Mouse (Mus musculus): ENCODE measurements at regions not wholly inside any gene's neighbourhood (a gene's known extent, or its start where the extent isn't known, plus 50 kb on each side); places are given as distances from the start of the nearest gene placed in this dataset.
A peak's percentile ranks its signal among the peaks of the same experiment; 100 is the strongest.

GRCm38 (mm10) chr3:143509531-143509930 is 627.7 kb upstream of the Pkn2 start:
- WGBS, result 38% methylated on average over 5 of the region's 5 CpGs
- ATAC-seq (ENCODE audit: low read depth) (no peak), DNase-seq (ENCODE audit: low spot score) (peak; percentile 31)
- H3K9me3 ChIP-seq (ENCODE audit: control insufficient read depth, low read length), result no peaks in the 10 kb centered on the region
- H3K27ac ChIP-seq (replicated peaks; ENCODE audit: low read depth, low read length), result no peak overlapping the region
- no peak overlapping the region for H3K4me3 ChIP-seq (ENCODE audit: low read depth, low read length)
- H3K9ac ChIP-seq (ENCODE audit: low read depth, low read length), result no peak overlapping the region
- no peaks in the 10 kb centered on the region for H3K4me1 ChIP-seq (ENCODE audit: control insufficient read depth, insufficient read depth, low read length)
- H3K4me2 ChIP-seq (ENCODE audit: low read depth, low read length), result no peak overlapping the region
- H3K27me3 ChIP-seq (replicated peaks; ENCODE audit: control insufficient read depth, insufficient read depth, low read length), result no peaks in the 10 kb centered on the region
- no peaks in the 10 kb centered on the region for H3K36me3 ChIP-seq (ENCODE audit: control insufficient read depth, insufficient read depth, low read length)

DNA sequence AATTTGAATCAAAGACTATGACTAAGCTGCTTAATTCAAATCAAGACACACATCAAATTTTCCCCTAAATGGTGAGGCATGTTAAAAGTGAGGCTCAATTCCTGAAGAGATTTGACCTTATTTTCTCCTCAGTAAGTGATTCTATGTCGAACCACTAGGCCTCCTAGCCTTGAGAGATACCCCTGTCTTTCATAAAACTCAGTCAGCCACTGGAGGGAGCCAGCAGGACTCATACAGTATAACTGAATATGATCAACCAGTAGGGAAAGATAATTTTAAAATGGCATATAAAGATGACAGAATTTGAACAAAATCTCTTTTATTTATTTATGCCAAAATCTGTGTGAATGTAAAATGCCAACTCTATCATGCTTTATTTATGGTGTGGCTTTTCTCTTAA is 626.5 kb upstream of the Pkn2 start:
- ATAC-seq (ENCODE audit: low read depth), result no peak
- H3K27me3 ChIP-seq (replicated peaks; ENCODE audit: control insufficient read depth, insufficient read depth, low read length), result no peaks in the 10 kb centered on the region
- H3K9ac ChIP-seq (ENCODE audit: low read depth, low read length), result no peak overlapping the region
- peak; percentile 67 for DNase-seq (ENCODE audit: low spot score)
- no peaks in the 10 kb centered on the region for H3K4me1 ChIP-seq (ENCODE audit: control insufficient read depth, insufficient read depth, low read length)
- no peaks in the 10 kb centered on the region for H3K9me3 ChIP-seq (ENCODE audit: control insufficient read depth, low read length)
- H3K4me2 ChIP-seq (ENCODE audit: low read depth, low read length), result no peak overlapping the region
- no peak overlapping the region for H3K27ac ChIP-seq (replicated peaks; ENCODE audit: low read depth, low read length)
- H3K4me3 ChIP-seq (ENCODE audit: low read depth, low read length), result no peak overlapping the region
- WGBS, result 59% methylated on average over 1 of the region's 1 CpGs
- H3K36me3 ChIP-seq (ENCODE audit: control insufficient read depth, insufficient read depth, low read length), result no peaks in the 10 kb centered on the region

DNA sequence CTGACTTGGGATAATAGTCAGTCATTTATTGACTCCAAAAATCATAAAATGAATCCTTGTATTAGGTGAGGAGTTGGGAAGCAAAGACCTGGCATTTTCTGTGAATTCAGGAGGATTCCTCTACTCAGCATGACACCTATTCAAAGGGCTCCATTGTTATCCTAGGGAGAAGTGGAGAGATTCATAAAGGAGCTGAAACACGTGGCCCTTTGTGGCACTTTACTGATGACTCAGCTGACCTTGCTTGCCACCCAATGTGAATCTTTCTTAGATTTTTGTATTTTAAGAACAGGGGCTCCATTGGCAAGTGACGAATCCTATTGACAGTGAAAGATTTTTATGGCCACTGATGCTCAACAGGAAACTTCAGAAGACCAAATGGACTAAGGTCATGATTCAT is 619.2 kb upstream of the Pkn2 start:
- Histone ChIP-seq H3K36me3 (ENCODE audit: control insufficient read depth, insufficient read depth, low read length) (no peaks in the 10 kb centered on the region), H3K9me3 (ENCODE audit: control insufficient read depth, low read length) (no peaks in the 10 kb centered on the region), H3K4me2 (ENCODE audit: low read depth, low read length) (no peak overlapping the region), H3K4me1 (ENCODE audit: control insufficient read depth, insufficient read depth, low read length) (no peaks in the 10 kb centered on the region), H3K9ac (ENCODE audit: low read depth, low read length) (no peak overlapping the region), H3K4me3 (ENCODE audit: low read depth, low read length) (no peak overlapping the region), H3K27me3 (replicated peaks; ENCODE audit: control insufficient read depth, insufficient read depth, low read length) (no peaks in the 10 kb centered on the region), H3K27ac (replicated peaks; ENCODE audit: low read depth, low read length) (no peak overlapping the region)
- no peak for ATAC-seq (ENCODE audit: low read depth)
- WGBS, result 53% methylated on average over 2 of the region's 2 CpGs
- no peak for DNase-seq (ENCODE audit: low spot score)

- ATAC-seq (ENCODE audit: low read depth), result no peak
- H3K4me2 ChIP-seq (ENCODE audit: low read depth, low read length), result no peak overlapping the region
- H3K36me3 ChIP-seq (ENCODE audit: control insufficient read depth, insufficient read depth, low read length), result no peaks in the 10 kb centered on the region
- no peak overlapping the region for H3K27ac ChIP-seq (replicated peaks; ENCODE audit: low read depth, low read length)
- H3K4me3 ChIP-seq (ENCODE audit: low read depth, low read length), result no peak overlapping the region
- H3K27me3 ChIP-seq (replicated peaks; ENCODE audit: control insufficient read depth, insufficient read depth, low read length), result no peaks in the 10 kb centered on the region
- H3K9ac ChIP-seq (ENCODE audit: low read depth, low read length), result no peak overlapping the region
- no peaks in the 10 kb centered on the region for H3K4me1 ChIP-seq (ENCODE audit: control insufficient read depth, insufficient read depth, low read length)
- no peak for DNase-seq (ENCODE audit: low spot score)
- no peaks in the 10 kb centered on the region for H3K9me3 ChIP-seq (ENCODE audit: control insufficient read depth, low read length)
- WGBS, result 81% methylated on average over 4 of the region's 4 CpGs
These were observed 613.6 kb upstream of the Pkn2 start for GRCm38 (mm10) chr3:143495389-143495788.

DNA sequence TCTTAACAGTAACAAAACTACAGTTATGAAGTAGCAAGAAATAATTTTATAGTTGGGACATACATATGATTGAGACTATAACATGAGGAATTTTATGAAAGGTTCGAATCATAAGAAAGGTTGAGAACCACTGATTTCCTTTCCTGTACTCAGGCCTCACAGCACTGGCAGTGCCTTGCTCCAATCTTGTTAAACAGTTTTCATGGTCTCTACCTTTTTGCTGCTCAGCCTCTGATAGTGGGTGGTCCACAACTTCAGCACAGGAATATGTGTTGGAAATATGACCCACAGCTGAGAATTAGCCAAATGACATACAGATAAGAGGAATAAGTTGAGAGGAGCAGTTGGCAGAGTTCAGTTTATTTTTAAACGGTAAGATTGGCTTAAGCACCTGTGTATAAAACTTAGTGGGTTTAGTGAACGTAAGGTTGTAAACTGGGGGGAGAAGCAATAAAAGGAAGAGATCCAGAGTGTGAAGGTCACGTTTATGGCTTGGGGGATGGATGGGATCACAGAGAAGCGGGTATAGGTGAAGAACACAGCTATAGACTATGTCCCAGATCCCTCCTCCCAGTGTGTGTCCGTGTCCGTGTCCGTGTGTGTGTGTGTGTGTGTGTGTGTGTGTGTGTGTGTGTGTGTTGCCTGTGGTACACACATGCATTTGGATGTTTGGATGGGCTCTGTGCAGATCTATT is 596.3 kb upstream of the Pkn2 start:
- ATAC-seq (ENCODE audit: low read depth), result no peak
- WGBS, result 64% methylated on average over 5 of the region's 8 CpGs
- no peaks in the 10 kb centered on the region for H3K36me3 ChIP-seq (ENCODE audit: control insufficient read depth, insufficient read depth, low read length)
- H3K9me3 ChIP-seq (ENCODE audit: control insufficient read depth, low read length), result no peaks in the 10 kb centered on the region
- H3K4me1 ChIP-seq (ENCODE audit: control insufficient read depth, insufficient read depth, low read length), result no peaks in the 10 kb centered on the region
- DNase-seq (ENCODE audit: low spot score), result no peak
- H3K9ac ChIP-seq (ENCODE audit: low read depth, low read length), result no peak overlapping the region
- H3K4me3 ChIP-seq (ENCODE audit: low read depth, low read length), result no peak overlapping the region
- H3K27ac ChIP-seq (replicated peaks; ENCODE audit: low read depth, low read length), result no peak overlapping the region
- H3K4me2 ChIP-seq (ENCODE audit: low read depth, low read length), result no peak overlapping the region
- H3K27me3 ChIP-seq (replicated peaks; ENCODE audit: control insufficient read depth, insufficient read depth, low read length), result no peaks in the 10 kb centered on the region

GRCm38 (mm10) chr3:143475461-143475860 is 593.7 kb upstream of the Pkn2 start:
- H3K9ac ChIP-seq (ENCODE audit: low read depth, low read length), result no peak overlapping the region

DNA sequence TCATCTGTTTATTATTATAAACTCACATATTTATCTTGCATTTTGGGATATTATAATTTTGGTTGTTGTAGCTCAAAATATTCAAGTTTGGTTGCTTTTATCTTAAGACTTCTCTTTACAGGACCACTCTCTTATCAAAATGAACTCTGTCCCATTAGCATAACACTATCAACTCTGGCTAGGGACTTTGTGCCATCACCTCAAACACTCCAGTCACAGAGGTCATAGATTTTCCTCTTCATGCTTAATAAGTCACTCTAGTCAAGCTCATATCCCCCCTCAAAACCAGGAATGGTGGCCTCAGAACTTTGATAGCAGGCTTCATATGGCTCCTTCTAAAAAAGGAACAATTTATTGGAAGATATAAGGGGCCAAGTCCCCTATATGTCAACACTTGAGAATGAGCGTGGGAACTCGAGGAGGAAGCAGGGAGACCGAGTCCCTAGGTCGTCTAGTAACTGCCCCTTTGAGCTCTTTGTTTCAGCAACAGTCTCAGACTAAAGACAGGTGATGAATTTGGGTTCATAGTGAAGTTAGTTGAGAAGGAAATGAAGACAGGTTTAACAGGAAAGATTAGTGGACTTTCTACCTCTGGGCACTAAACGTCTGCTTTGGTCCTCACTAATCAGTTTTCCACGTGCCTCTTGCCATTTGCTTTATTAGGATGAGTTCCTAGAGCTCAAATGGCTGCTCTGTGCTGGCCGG is 565.4 kb upstream of the Pkn2 start:
- WGBS, result 62% methylated on average over 7 of the region's 7 CpGs
- DNase-seq (ENCODE audit: low spot score) (no peak), ATAC-seq (ENCODE audit: low read depth) (no peak)
- no peaks in the 10 kb centered on the region for H3K36me3 ChIP-seq (ENCODE audit: control insufficient read depth, insufficient read depth, low read length)
- no peak overlapping the region for H3K4me2 ChIP-seq (ENCODE audit: low read depth, low read length)
- no peaks in the 10 kb centered on the region for H3K9me3 ChIP-seq (ENCODE audit: control insufficient read depth, low read length)
- H3K4me3 ChIP-seq (ENCODE audit: low read depth, low read length), result no peak overlapping the region
- no peak overlapping the region for H3K27ac ChIP-seq (replicated peaks; ENCODE audit: low read depth, low read length)
- no peaks in the 10 kb centered on the region for H3K27me3 ChIP-seq (replicated peaks; ENCODE audit: control insufficient read depth, insufficient read depth, low read length)
- no peak overlapping the region for H3K9ac ChIP-seq (ENCODE audit: low read depth, low read length)
- no peaks in the 10 kb centered on the region for H3K4me1 ChIP-seq (ENCODE audit: control insufficient read depth, insufficient read depth, low read length)

More at GRCm38 (mm10) chr3:143475461-143475860, 593.7 kb upstream of the Pkn2 start:
- Histone ChIP-seq H3K9me3 (ENCODE audit: control insufficient read depth, low read length) (0 out of 2 replicates have a peak, but pooled peaks cover 7% of the 10 kb centered on the region), H3K4me3 (ENCODE audit: low read depth, low read length) (no peak overlapping the region), H3K4me1 (ENCODE audit: control insufficient read depth, insufficient read depth, low read length) (no peaks in the 10 kb centered on the region), H3K27me3 (replicated peaks; ENCODE audit: control insufficient read depth, insufficient read depth, low read length) (no peaks in the 10 kb centered on the region), H3K4me2 (ENCODE audit: low read depth, low read length) (no peak overlapping the region), H3K27ac (replicated peaks; ENCODE audit: low read depth, low read length) (no peak overlapping the region), H3K36me3 (ENCODE audit: control insufficient read depth, insufficient read depth, low read length) (no peaks in the 10 kb centered on the region)
- 57% methylated on average over 5 of the region's 5 CpGs for WGBS
- no peak for ATAC-seq (ENCODE audit: low read depth)
- peak; percentile 43 for DNase-seq (ENCODE audit: low spot score)

DNA sequence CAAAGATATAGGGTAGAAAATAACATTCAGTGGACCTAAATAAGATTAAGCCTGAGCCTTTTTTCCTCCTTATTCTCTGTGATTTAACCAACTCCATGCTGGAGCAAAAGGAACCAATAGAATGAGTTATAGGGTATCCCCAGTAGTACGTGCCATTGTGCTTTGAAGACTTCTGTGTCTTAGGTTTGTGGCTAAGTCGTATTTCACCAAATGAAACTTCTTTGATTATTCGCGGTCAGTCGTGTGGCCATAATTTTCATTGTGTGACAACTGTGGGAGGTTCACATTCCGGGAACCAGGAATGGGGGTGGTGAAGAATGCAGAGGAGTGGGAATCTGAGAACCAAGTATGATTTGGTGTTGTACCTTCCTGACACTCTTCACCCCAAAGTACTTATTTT is 535.6 kb upstream of the Pkn2 start:
- H3K27me3 ChIP-seq (replicated peaks; ENCODE audit: control insufficient read depth, insufficient read depth, low read length), result no peaks in the 10 kb centered on the region
- H3K27ac ChIP-seq (replicated peaks; ENCODE audit: low read depth, low read length), result no peak overlapping the region
- no peak overlapping the region for H3K4me2 ChIP-seq (ENCODE audit: low read depth, low read length)
- no peaks in the 10 kb centered on the region for H3K4me1 ChIP-seq (ENCODE audit: control insufficient read depth, insufficient read depth, low read length)
- no peak for DNase-seq (ENCODE audit: low spot score)
- no peak overlapping the region for H3K9ac ChIP-seq (ENCODE audit: low read depth, low read length)
- 81% methylated on average over 6 of the region's 6 CpGs for WGBS
- no peak overlapping the region for H3K4me3 ChIP-seq (ENCODE audit: low read depth, low read length)
- no peaks in the 10 kb centered on the region for H3K36me3 ChIP-seq (ENCODE audit: control insufficient read depth, insufficient read depth, low read length)
- no peaks in the 10 kb centered on the region for H3K9me3 ChIP-seq (ENCODE audit: control insufficient read depth, low read length)
- 0 out of 2 replicates have a peak, but pooled peaks have one; percentile 33 for ATAC-seq (ENCODE audit: low read depth)

GRCm38 (mm10) chr3:143411655-143412054 is 529.9 kb upstream of the Pkn2 start:
- WGBS, result 56% methylated on average over 4 of the region's 4 CpGs
- ATAC-seq (ENCODE audit: low read depth), result no peak
- no peaks in the 10 kb centered on the region for H3K9me3 ChIP-seq (ENCODE audit: control insufficient read depth, low read length)

More at GRCm38 (mm10) chr3:143411655-143412054, 529.9 kb upstream of the Pkn2 start:
- no peak overlapping the region for H3K27ac ChIP-seq (replicated peaks; ENCODE audit: low read depth, low read length)
- no peak overlapping the region for H3K9ac ChIP-seq (ENCODE audit: low read depth, low read length)
- H3K4me3 ChIP-seq (ENCODE audit: low read depth, low read length), result no peak overlapping the region
- no peak overlapping the region for H3K4me2 ChIP-seq (ENCODE audit: low read depth, low read length)
- no peaks in the 10 kb centered on the region for H3K27me3 ChIP-seq (replicated peaks; ENCODE audit: control insufficient read depth, insufficient read depth, low read length)
- H3K36me3 ChIP-seq (ENCODE audit: control insufficient read depth, insufficient read depth, low read length), result no peaks in the 10 kb centered on the region
- no peak for DNase-seq (ENCODE audit: low spot score)
- H3K4me1 ChIP-seq (ENCODE audit: control insufficient read depth, insufficient read depth, low read length), result no peaks in the 10 kb centered on the region

Measured in embryonic facial prominence, embryonic 14.5 days (tissue).